Mouse (Mus musculus): Measurements from ENCODE around the gene Ghrh. TPM values are rescaled to one million over a fixed set of nuclear protein-coding genes. Genes with fewer than 3 reads are reported as not detected.

The Ghrh gene
- polyA plus RNA-seq, 1 experiment from 2014 or later: not detected

- peak overlapping the region; percentile 83 to 99 for H3K4me3 ChIP-seq (ENCODE audit: control insufficient read depth in 1 of 2, insufficient read depth in 1 of 2, low read depth in 1 of 2, low read length in 2 of 2)
- peak overlapping the region; percentile 78 for H3K4me2 ChIP-seq (ENCODE audit: low read length)
- peak overlapping the region; percentile 84 to 91 for H3K27ac ChIP-seq (replicated peaks in 1 of 2; ENCODE audit: control insufficient read depth in 1 of 2, insufficient read depth in 1 of 2, low read depth in 2 of 2, low read length in 2 of 2)
- peaks cover 6% of the 10 kb centered on the region; the same call in 1 of the 2 replicates for H3K36me3 ChIP-seq (ENCODE audit: control insufficient read depth, insufficient read depth, low read length)
- ATAC-seq (ENCODE audit: insufficient number of reproducible peaks, insufficient read depth, low FRiP score, low read depth): 0 out of 2 replicates have a peak, but pooled peaks have one; percentile 7
- peak overlapping the region; percentile 96 for H3K9ac ChIP-seq (ENCODE audit: low read length)
- H3K27me3 ChIP-seq (ENCODE audit: control insufficient read depth, insufficient read depth, low read length): no peaks in the 10 kb centered on the region
- H3K9me3 ChIP-seq (ENCODE audit: control insufficient read depth, low read length): no peaks in the 10 kb centered on the region
- 5% methylated on average over 13 of the region's 13 CpGs for WGBS
- H3K4me1 ChIP-seq (ENCODE audit: control insufficient read depth in 2 of 2, insufficient read depth in 2 of 2, low read length in 2 of 2): peaks cover 8 to 23% of the 10 kb centered on the region in 2 experiments
Observed at GRCm38 (mm10) chr2:157367991-157368390, 20.7 kb upstream of the Ghrh start.

- ATAC-seq (ENCODE audit: insufficient number of reproducible peaks, insufficient read depth, low FRiP score, low read depth): peak; percentile 71
Observed at GRCm38 (mm10) chr2:157367184-157367893, 20.0 kb upstream of the Ghrh start, which contains the start of gene Manbal. Gene Manbal (plus strand): TSS chr2:157367594.

GRCm38 (mm10) chr2:157366762-157367161 is 19.5 kb upstream of the Ghrh start:
- peaks cover 6% of the 10 kb centered on the region; the same call in 1 of the 2 replicates for H3K36me3 ChIP-seq (ENCODE audit: control insufficient read depth, insufficient read depth, low read length)
- H3K27ac ChIP-seq (replicated peaks in 1 of 2; ENCODE audit: control insufficient read depth in 1 of 2, insufficient read depth in 1 of 2, low read depth in 2 of 2, low read length in 2 of 2): no peak overlapping the region; a peak in 1 of 4 replicates
- no peaks in the 10 kb centered on the region for H3K27me3 ChIP-seq (ENCODE audit: control insufficient read depth, insufficient read depth, low read length)
- no peaks in the 10 kb centered on the region for H3K9me3 ChIP-seq (ENCODE audit: control insufficient read depth, low read length)
- whole genome bisulfite sequencing: 58% methylated on average over 9 of the region's 9 CpGs
- H3K4me2 ChIP-seq (ENCODE audit: low read length): peak overlapping the region; percentile 78
- ATAC-seq (ENCODE audit: insufficient number of reproducible peaks, insufficient read depth, low FRiP score, low read depth): no peak
- peaks cover 11 to 14% of the 10 kb centered on the region in 2 experiments for H3K4me1 ChIP-seq (ENCODE audit: control insufficient read depth in 2 of 2, insufficient read depth in 2 of 2, low read length in 2 of 2)
- H3K9ac ChIP-seq (ENCODE audit: low read length): peak overlapping the region; percentile 96; the same call in 1 of the 2 replicates
- H3K4me3 ChIP-seq (ENCODE audit: control insufficient read depth in 1 of 2, insufficient read depth in 1 of 2, low read depth in 1 of 2, low read length in 2 of 2): peak overlapping the region in 1 of 2 experiments; percentile 83; a peak in 2 of 4 replicates

More at GRCm38 (mm10) chr2:157367184-157367893, 20.0 kb upstream of the Ghrh start, which contains the start of gene Manbal:
- H3K36me3 ChIP-seq (ENCODE audit: control insufficient read depth, insufficient read depth, low read length): peaks cover 6% of the 10 kb centered on the region; the same call in 1 of the 2 replicates
- H3K27me3 ChIP-seq (ENCODE audit: control insufficient read depth, insufficient read depth, low read length): no peaks in the 10 kb centered on the region
- peak within 1 kb of the TSS; percentile 83 to 99 for H3K4me3 ChIP-seq (ENCODE audit: control insufficient read depth in 1 of 2, insufficient read depth in 1 of 2, low read depth in 1 of 2, low read length in 2 of 2)
- H3K4me1 ChIP-seq (ENCODE audit: control insufficient read depth in 2 of 2, insufficient read depth in 2 of 2, low read length in 2 of 2): peaks cover 9 to 17% of the 10 kb centered on the region in 2 experiments
- H3K27ac ChIP-seq (replicated peaks in 1 of 2; ENCODE audit: control insufficient read depth in 1 of 2, insufficient read depth in 1 of 2, low read depth in 2 of 2, low read length in 2 of 2): peak within 1 kb of the TSS; percentile 84 to 91
- H3K4me2 ChIP-seq (ENCODE audit: low read length): peak within 1 kb of the TSS; percentile 78
- no peaks in the 10 kb centered on the region for H3K9me3 ChIP-seq (ENCODE audit: control insufficient read depth, low read length)
- H3K9ac ChIP-seq (ENCODE audit: low read length): peak within 1 kb of the TSS; percentile 96
- 4% methylated on average over 42 of the region's 42 CpGs for WGBS

GRCm38 (mm10) chr2:157363031-157363430 is 15.7 kb upstream of the Ghrh start:
- peaks cover 8 to 10% of the 10 kb centered on the region in 2 experiments for H3K4me1 ChIP-seq (ENCODE audit: control insufficient read depth in 2 of 2, insufficient read depth in 2 of 2, low read length in 2 of 2)
- ATAC-seq (ENCODE audit: insufficient number of reproducible peaks, insufficient read depth, low FRiP score, low read depth): no peak
- H3K9ac ChIP-seq (ENCODE audit: low read length): no peak overlapping the region
- H3K27me3 ChIP-seq (ENCODE audit: control insufficient read depth, insufficient read depth, low read length): no peaks in the 10 kb centered on the region
- H3K36me3 ChIP-seq (ENCODE audit: control insufficient read depth, insufficient read depth, low read length): no peaks in the 10 kb centered on the region
- 80% methylated on average over 3 of the region's 3 CpGs for WGBS
- H3K4me2 ChIP-seq (ENCODE audit: low read length): no peak overlapping the region
- H3K4me3 ChIP-seq (ENCODE audit: control insufficient read depth in 1 of 2, insufficient read depth in 1 of 2, low read depth in 1 of 2, low read length in 2 of 2): no peak overlapping the region
- H3K9me3 ChIP-seq (ENCODE audit: control insufficient read depth, low read length): no peaks in the 10 kb centered on the region
- H3K27ac ChIP-seq (replicated peaks in 1 of 2; ENCODE audit: control insufficient read depth in 1 of 2, insufficient read depth in 1 of 2, low read depth in 2 of 2, low read length in 2 of 2): no peak overlapping the region

- no peak for ATAC-seq (ENCODE audit: insufficient number of reproducible peaks, insufficient read depth, low FRiP score, low read depth)
- Histone ChIP-seq H3K4me1 (ENCODE audit: control insufficient read depth in 2 of 2, insufficient read depth in 2 of 2, low read length in 2 of 2) (peaks cover 3 to 7% of the 10 kb centered on the region in 2 experiments; a peak in 3 of 4 replicates), H3K4me3 (ENCODE audit: control insufficient read depth in 1 of 2, insufficient read depth in 1 of 2, low read depth in 1 of 2, low read length in 2 of 2) (no peak overlapping the region), H3K9me3 (ENCODE audit: control insufficient read depth, low read length) (no peaks in the 10 kb centered on the region), H3K36me3 (ENCODE audit: control insufficient read depth, insufficient read depth, low read length) (no peaks in the 10 kb centered on the region), H3K9ac (ENCODE audit: low read length) (no peak overlapping the region), H3K4me2 (ENCODE audit: low read length) (no peak overlapping the region), H3K27ac (replicated peaks in 1 of 2; ENCODE audit: control insufficient read depth in 1 of 2, insufficient read depth in 1 of 2, low read depth in 2 of 2, low read length in 2 of 2) (no peak overlapping the region), H3K27me3 (ENCODE audit: control insufficient read depth, insufficient read depth, low read length) (no peaks in the 10 kb centered on the region)
- 82% methylated on average over 5 of the region's 5 CpGs for WGBS
Observed at GRCm38 (mm10) chr2:157360028-157360427, 12.7 kb upstream of the Ghrh start.

GRCm38 (mm10) chr2:157354106-157354505 is 6.8 kb upstream of the Ghrh start:
- Histone ChIP-seq H3K4me2 (ENCODE audit: low read length) (no peak overlapping the region), H3K4me1 (ENCODE audit: control insufficient read depth in 2 of 2, insufficient read depth in 2 of 2, low read length in 2 of 2) (no peaks in the 10 kb centered on the region), H3K27ac (replicated peaks in 1 of 2; ENCODE audit: control insufficient read depth in 1 of 2, insufficient read depth in 1 of 2, low read depth in 2 of 2, low read length in 2 of 2) (no peak overlapping the region), H3K27me3 (ENCODE audit: control insufficient read depth, insufficient read depth, low read length) (no peaks in the 10 kb centered on the region), H3K9me3 (ENCODE audit: control insufficient read depth, low read length) (no peaks in the 10 kb centered on the region), H3K9ac (ENCODE audit: low read length) (no peak overlapping the region), H3K36me3 (ENCODE audit: control insufficient read depth, insufficient read depth, low read length) (no peaks in the 10 kb centered on the region), H3K4me3 (ENCODE audit: control insufficient read depth in 1 of 2, insufficient read depth in 1 of 2, low read depth in 1 of 2, low read length in 2 of 2) (no peak overlapping the region)
- 62% methylated on average over 3 of the region's 3 CpGs for WGBS
- no peak for ATAC-seq (ENCODE audit: insufficient number of reproducible peaks, insufficient read depth, low FRiP score, low read depth)

- ATAC-seq (ENCODE audit: insufficient number of reproducible peaks, insufficient read depth, low FRiP score, low read depth): no peak
- Histone ChIP-seq H3K4me3 (ENCODE audit: control insufficient read depth in 1 of 2, insufficient read depth in 1 of 2, low read depth in 1 of 2, low read length in 2 of 2) (no peak overlapping the region), H3K4me1 (ENCODE audit: control insufficient read depth in 2 of 2, insufficient read depth in 2 of 2, low read length in 2 of 2) (no peaks in the 10 kb centered on the region; a peak in 1 of 4 replicates), H3K36me3 (ENCODE audit: control insufficient read depth, insufficient read depth, low read length) (no peaks in the 10 kb centered on the region), H3K4me2 (ENCODE audit: low read length) (no peak overlapping the region), H3K27me3 (ENCODE audit: control insufficient read depth, insufficient read depth, low read length) (no peaks in the 10 kb centered on the region), H3K27ac (replicated peaks in 1 of 2; ENCODE audit: control insufficient read depth in 1 of 2, insufficient read depth in 1 of 2, low read depth in 2 of 2, low read length in 2 of 2) (no peak overlapping the region), H3K9ac (ENCODE audit: low read length) (no peak overlapping the region), H3K9me3 (ENCODE audit: control insufficient read depth, low read length) (no peaks in the 10 kb centered on the region)
- 62% methylated on average over 4 of the region's 4 CpGs for WGBS
Observed at GRCm38 (mm10) chr2:157353183-157353582, 5.9 kb upstream of the Ghrh start.
